Mouse (Mus musculus) thymus, adult 2 months (tissue): ENCODE measurements around the gene Btg1-ps2. TPM values are rescaled to one million over a fixed set of nuclear protein-coding genes. Genes with fewer than 3 reads are reported as not detected.

Experiments used
- DNase-seq: peaks from one replicate; pipeline ENCODE4 v3.0.0; 2021
- H3K27ac ChIP-seq: fragments of 200-500 bp; 2 replicates; pipeline ENCODE4 v1.5.1; 2012; ENCODE audit warnings: low read length, control low read depth; ENCODE audit not compliant: control insufficient read depth, insufficient read depth
- H3K27me3 ChIP-seq: fragments of 200-500 bp; 2 replicates; pipeline ENCODE4 v1.6.1; 2012; ENCODE audit warnings: mild to moderate bottlenecking, low read length, moderate library complexity, mixed read lengths; ENCODE audit not compliant: control insufficient read depth, insufficient read depth
- H3K36me3 ChIP-seq: fragments of 200-500 bp; 2 replicates; pipeline ENCODE4 v1.6.1; 2012; ENCODE audit warnings: mild to moderate bottlenecking, low read length, moderate library complexity; ENCODE audit not compliant: control insufficient read depth, insufficient read depth
- H3K4me1 ChIP-seq: fragments of 200-500 bp; replicated peaks from 2 replicates; pipeline ENCODE4 v1.6.1; 2012; ENCODE audit warnings: low read length; ENCODE audit not compliant: control insufficient read depth, insufficient read depth
- H3K4me3 ChIP-seq: fragments of 200-500 bp; 2 replicates; pipeline ENCODE4 v1.5.1; 2012; ENCODE audit warnings: mild to moderate bottlenecking, low read length, control low read depth, moderate library complexity; ENCODE audit not compliant: control insufficient read depth, insufficient read depth
- CTCF ChIP-seq: fragments of 200-500 bp; IDR thresholded peaks from 2 replicates; pipeline ENCODE4 v1.5.1; 2012; ENCODE audit warnings: mild to moderate bottlenecking, control low read depth, low read length, moderate library complexity, borderline replicate concordance; ENCODE audit not compliant: control insufficient read depth, poor library complexity, insufficient read depth; ENCODE audit errors: extremely low read depth
- POLR2A ChIP-seq: fragments of 200-500 bp; IDR thresholded peaks from 2 replicates; pipeline ENCODE4 v1.6.1; 2012; ENCODE audit warnings: mild to moderate bottlenecking, low read length, control low read depth, moderate library complexity; ENCODE audit not compliant: control insufficient read depth, poor library complexity, insufficient read depth; ENCODE audit errors: extremely low read depth
- WGBS: fragments of 180-500 bp; shearing (Covaris S2); methylation state at CpG from one replicate; pipeline ENCODE4 v1.1.7; 2018; 5-methylcytosine and 5-hydroxymethylcytosine counted together
- polyA plus RNA-seq: library from polyadenylated mRNA; depleted of rRNA; stranded (reverse); fragments of >200 nt; gene quantifications from 2 replicates; pipeline ENCODE4 v1.2.3, GENCODE M21; 2012; rRNA removed

Gene Btg1-ps2
- polyA plus RNA-seq, 1 experiment, result not detected

GRCm38 (mm10) chrX:38008756-38009155 lies 34.2 kb downstream of the Btg1-ps2 start:
- H3K4me3 ChIP-seq, result no peak overlapping the region
- no peaks in the 10 kb centered on the region for H3K4me1 ChIP-seq
- H3K27ac ChIP-seq, result no peak overlapping the region
- no peaks in the 10 kb centered on the region for H3K27me3 ChIP-seq
- TF ChIP-seq POLR2A (no peak), CTCF (no peak)
- no peaks in the 10 kb centered on the region for H3K36me3 ChIP-seq
- no peak for DNase-seq
- WGBS, result 96% methylated on average over 2 of the region's 2 CpGs

Other genes with a start within 250 kb of the Btg1-ps2 start
- gene Rhox5, start 238.3 kb downstream of the Btg1-ps2 start, polyA plus RNA-seq, result not detected in 2 replicates
- gene Rhox6, start 216.2 kb downstream of the Btg1-ps2 start, polyA plus RNA-seq, result 0.13 TPM in 1 of 2 replicates, not detected in the other
- gene Rhox7a, start 211.4 kb downstream of the Btg1-ps2 start, polyA plus RNA-seq, result not detected in 2 replicates
- not detected in 2 replicates for gene Rhox8, start 164.2 kb downstream of the Btg1-ps2 start, polyA plus RNA-seq
- gene Rhox7b, start 145.9 kb downstream of the Btg1-ps2 start, polyA plus RNA-seq, result not detected in 2 replicates
- gene Rhox9, start 141.3 kb downstream of the Btg1-ps2 start, polyA plus RNA-seq, result not detected in 2 replicates
- gene Btg1-ps1, start 24.3 kb downstream of the Btg1-ps2 start, polyA plus RNA-seq, result not detected in 2 replicates
- gene Rhox10, start 23.4 kb upstream of the Btg1-ps2 start, polyA plus RNA-seq, result not detected in 2 replicates
- not detected in 2 replicates for gene Rhox11, start 42.0 kb upstream of the Btg1-ps2 start, polyA plus RNA-seq
- 0.26 TPM in 1 of 2 replicates, not detected in the other for gene Rhox12, start 67.8 kb upstream of the Btg1-ps2 start, polyA plus RNA-seq
- not detected in 2 replicates for gene Rhox13, start 78.1 kb upstream of the Btg1-ps2 start, polyA plus RNA-seq
- gene Zbtb33, start 146.7 kb upstream of the Btg1-ps2 start, polyA plus RNA-seq, result 9.1 and 10.4 TPM in 2 replicates
- 1.1 and 1.3 TPM in 2 replicates for gene Tmem255a, start 209.3 kb upstream of the Btg1-ps2 start, polyA plus RNA-seq